Mouse (Mus musculus) skeletal muscle tissue, adult 2 months (tissue): ENCODE results near the gene Lmo1.
A peak's percentile ranks its signal among the peaks of the same experiment; 100 is the strongest.
"Not testable (repeated sequence)": the region's sequence is repeated elsewhere in the genome, so short reads cannot be mapped to it uniquely, and the experiment has no call there.

Experiments
- DNase-seq: peaks from one replicate; pipeline ENCODE4 v3.0.0-alpha.2; 2012; ENCODE audit warnings: low read depth, low spot score

The Lmo1 gene

GRCm38 (mm10) chr7:109115488-109115887 is 59.5 kb downstream of the Lmo1 start:
- DNase-seq: not testable (repeated sequence)

- peak; percentile 10 for DNase-seq
Observed at GRCm38 (mm10) chr7:109114950-109115349, 60.1 kb downstream of the Lmo1 start.

- DNase-seq: no peak
Observed at GRCm38 (mm10) chr7:109111000-109111399, 64.0 kb downstream of the Lmo1 start.

GRCm38 (mm10) chr7:109104894-109105293 is 70.1 kb downstream of the Lmo1 start:
- no peak for DNase-seq

- DNase-seq: no peak
Observed at GRCm38 (mm10) chr7:109101167-109101566, 73.8 kb downstream of the Lmo1 start.

GRCm38 (mm10) chr7:109098145-109099018 is 76.6 kb downstream of the Lmo1 start:
- DNase-seq: no peak

- no peak for DNase-seq
Observed at GRCm38 (mm10) chr7:109097203-109097602, 77.8 kb downstream of the Lmo1 start.

- no peak for DNase-seq
Observed at GRCm38 (mm10) chr7:109096618-109097017, 78.4 kb downstream of the Lmo1 start.

GRCm38 (mm10) chr7:109094294-109094693 is 80.7 kb downstream of the Lmo1 start:
- no peak for DNase-seq

- DNase-seq: not testable (repeated sequence)
Observed at GRCm38 (mm10) chr7:109091316-109091715, 83.7 kb downstream of the Lmo1 start.
